Mouse (Mus musculus) right cerebral cortex, postnatal 4 days (tissue): Measurements from ENCODE around the gene Ankmy2.
"Not testable (repeated sequence)": the region's sequence is repeated elsewhere in the genome, so short reads cannot be mapped to it uniquely, and the experiment has no call there.

ENCODE experiments used
- DNase-seq: peaks from one replicate; pipeline ENCODE4 v3.0.0-alpha.2; 2022

Gene Ankmy2

DNA sequence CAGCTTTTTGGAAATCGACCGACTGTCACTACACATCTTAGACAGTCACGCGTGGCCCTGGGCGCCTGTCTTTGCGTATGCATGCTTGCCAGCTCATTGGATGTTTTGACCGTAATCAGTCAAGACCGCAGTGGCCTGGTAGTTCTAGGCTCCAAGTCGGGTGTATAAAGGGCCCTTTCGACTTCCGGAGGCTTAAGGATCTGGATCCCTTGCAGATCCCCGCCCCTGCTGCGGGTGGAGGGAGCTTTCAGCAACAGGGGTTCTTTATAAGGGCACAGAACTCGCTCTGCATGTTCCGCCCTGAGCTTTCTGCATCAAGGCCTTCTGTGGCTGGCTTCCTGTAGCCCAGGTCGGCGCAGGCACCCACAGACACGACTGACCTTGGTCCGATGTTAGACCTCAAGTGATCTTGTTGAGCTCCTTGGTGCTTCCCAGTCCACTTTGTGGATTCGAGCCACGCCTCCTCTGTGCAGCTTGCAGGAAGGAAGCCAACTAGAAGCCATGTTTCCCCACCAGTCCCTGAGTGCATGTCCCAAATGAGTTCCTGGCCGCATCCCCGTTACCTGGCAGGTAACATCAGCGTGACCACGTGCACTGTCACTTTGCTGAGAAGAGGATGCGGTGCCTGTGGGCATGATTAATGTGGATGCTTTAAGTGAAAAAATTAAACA lies 859 bp downstream of the Ankmy2 start, which contains the start of gene Bzw2:
Bzw2 (minus strand) TSS at position 443 of the 671 bp plus-strand sequence.
- DNase-seq, result peak; percentile 55

- no peak for DNase-seq
Measured at GRCm38 (mm10) chr12:36164126-36164791, 7.3 kb downstream of the Ankmy2 start.

GRCm38 (mm10) chr12:36165299-36165698 lies 8.4 kb downstream of the Ankmy2 start:
- no peak for DNase-seq

GRCm38 (mm10) chr12:36177227-36177626 lies 20.3 kb downstream of the Ankmy2 start:
- DNase-seq, result no peak

GRCm38 (mm10) chr12:36182570-36182969 lies 25.7 kb downstream of the Ankmy2 start:
- no peak for DNase-seq

DNA sequence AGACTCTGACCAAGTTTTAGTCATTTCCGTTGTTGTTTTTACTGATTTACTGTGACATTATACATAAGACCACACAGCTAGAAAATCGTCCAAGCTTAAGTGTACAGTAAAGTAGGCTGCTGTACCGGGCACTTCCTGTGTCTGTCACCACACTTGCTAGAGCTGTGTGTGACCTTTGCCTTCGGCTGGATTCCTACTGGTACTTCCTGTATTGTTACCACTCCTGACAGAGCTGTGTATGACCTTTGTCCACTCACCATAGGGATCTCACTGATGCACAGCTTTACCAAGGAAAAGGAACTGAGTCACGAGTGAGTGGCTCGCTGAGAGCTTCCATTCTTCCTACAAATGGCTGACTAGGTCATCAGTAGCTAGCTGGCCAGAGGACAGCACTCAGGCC lies 30.2 kb downstream of the Ankmy2 start:
- no peak for DNase-seq

- no peak for DNase-seq
Measured at GRCm38 (mm10) chr12:36189610-36190009, 32.7 kb downstream of the Ankmy2 start.

DNA sequence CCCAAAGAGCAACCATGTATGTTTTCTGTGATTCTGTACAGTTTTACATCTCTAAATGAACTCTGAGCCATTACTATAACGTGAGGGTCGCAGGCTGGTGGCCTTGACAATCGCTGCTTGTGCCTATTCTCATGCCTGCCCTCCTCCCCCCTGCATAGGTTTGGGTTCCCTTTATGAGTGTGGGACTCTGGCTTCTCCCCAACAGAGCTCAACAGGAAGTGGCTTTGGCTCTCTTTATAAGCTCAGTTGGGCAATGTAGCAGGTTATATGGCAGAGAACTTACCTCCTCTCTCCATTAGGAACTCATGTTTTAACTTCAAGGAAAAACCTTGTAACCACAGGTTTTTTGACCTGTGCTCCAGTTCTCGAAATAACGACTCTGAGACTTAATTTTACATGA lies 33.4 kb downstream of the Ankmy2 start:
- DNase-seq, result no peak

DNA sequence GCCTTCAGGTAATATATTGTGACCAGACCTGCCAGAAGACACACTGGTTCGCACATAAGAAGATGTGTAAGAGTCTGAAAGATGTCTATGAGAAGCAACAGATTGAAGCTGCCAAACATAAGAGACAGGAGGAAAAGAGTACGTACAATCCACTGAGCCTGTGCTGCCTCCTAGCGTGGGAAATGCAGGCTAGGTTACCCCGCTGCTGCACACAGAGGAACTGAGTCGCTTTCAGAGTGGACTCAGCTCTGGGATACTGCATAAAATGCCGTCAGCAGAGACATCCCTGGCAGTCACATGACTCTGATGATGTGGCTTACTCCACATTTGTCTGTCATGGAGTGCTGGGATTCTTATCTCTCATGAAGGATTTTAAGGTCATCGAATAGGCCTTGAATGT lies 38.1 kb downstream of the Ankmy2 start:
- no peak for DNase-seq

DNA sequence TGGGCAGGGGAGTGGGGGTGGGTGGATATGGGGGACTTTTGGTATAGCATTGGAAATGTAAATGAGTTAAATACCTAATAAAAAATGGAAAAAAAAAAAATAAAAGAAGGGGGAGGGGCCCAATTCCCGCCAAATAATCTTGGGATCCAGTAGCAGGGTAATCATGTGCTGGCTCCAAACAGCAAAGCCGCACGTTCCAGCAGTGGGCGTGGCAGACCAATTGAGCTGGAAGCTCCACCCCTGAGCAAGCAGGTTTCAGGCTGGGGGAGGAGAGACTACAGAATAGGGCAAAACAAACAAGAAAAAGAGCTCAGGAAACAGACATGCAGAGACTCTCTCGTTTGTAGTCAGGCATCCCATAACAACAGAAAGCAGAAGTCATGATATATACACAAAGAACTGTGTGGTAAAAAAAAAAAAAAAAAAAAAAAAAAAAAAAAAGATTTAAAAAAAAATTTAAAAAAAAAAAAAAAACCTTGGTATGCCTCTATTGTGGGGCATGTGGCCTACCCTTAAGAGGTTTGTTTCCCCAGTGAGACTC lies 48.7 kb downstream of the Ankmy2 start:
- not testable (repeated sequence) for DNase-seq

DNA sequence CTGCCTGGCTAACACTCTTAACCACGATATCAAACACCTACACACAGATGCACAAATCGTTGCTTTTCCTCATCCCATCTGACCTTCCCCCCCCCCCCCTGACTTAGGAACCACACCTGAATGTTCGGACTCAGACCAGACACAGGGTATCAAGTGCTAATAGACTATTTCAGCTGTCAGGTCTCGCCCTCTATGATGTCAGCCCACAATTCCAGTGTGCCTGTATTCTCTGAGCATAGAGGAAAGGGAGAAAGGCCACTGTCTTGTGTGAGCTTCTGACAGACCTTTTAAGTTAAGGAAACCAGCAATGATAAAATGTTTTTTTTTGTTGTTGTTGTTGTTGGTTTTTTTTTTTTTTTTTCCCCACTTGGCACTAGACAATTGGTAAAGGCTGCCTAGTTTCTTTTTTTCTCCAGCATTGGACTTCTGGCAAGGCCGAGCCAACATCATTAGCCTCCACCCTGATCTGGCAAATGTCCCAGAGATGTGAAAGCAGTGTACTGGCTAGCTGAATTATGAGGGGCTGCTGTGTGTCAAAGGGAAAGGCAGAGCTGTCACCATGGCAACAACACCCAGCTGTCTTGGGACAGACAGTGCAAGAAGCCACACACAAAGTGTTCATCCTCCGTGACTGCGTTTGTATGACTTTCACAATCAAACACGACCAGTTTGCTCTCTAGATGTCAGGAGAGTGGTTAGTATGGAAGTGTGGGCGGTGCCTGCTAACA lies 50.3 kb downstream of the Ankmy2 start:
- peak; percentile 17 for DNase-seq

DNA sequence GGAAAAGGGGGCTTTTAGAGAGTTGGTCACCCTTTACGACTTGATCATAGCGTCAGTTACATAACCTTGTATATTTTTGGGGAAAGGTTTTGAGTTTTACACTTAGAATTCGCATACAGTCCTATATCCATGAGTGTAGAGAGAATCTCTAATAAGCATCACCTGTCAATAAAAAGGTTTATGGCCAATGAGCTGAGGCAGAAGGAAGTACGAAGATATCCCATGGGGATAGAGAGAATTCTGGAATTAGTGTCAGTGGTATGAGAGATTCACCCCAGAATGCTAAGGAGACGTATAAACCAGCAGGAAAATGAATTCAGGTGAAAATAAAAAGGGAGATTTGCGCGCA lies 50.9 kb downstream of the Ankmy2 start:
- no peak for DNase-seq

GRCm38 (mm10) chr12:36208456-36208855 lies 51.5 kb downstream of the Ankmy2 start:
- peak; percentile 10 for DNase-seq

- no peak for DNase-seq
Measured at GRCm38 (mm10) chr12:36210096-36210495, 53.2 kb downstream of the Ankmy2 start.

- DNase-seq, result no peak
Measured at GRCm38 (mm10) chr12:36214389-36215148, 57.7 kb downstream of the Ankmy2 start.

GRCm38 (mm10) chr12:36215149-36215480 lies 58.2 kb downstream of the Ankmy2 start:
- peak; percentile 52 for DNase-seq

DNA sequence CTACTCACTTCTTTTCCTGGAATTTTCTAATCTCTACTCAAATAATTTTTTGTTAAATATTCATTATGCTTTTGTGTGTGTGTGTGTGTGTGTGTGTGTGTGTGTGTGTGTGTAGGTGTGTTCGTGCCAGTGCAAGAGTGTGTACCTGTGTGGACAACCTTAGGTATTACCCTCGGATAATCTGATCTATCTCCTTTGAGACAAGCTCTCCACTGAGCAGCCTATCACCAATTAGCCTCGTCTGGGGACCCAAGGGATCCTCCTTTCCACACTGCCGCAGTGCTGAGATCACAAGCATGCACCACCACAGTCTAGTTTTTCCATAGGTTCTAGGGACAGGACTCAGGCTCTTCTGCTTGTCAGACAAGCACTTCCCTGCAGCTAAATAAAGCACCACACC lies 59.3 kb downstream of the Ankmy2 start:
- no peak for DNase-seq

DNA sequence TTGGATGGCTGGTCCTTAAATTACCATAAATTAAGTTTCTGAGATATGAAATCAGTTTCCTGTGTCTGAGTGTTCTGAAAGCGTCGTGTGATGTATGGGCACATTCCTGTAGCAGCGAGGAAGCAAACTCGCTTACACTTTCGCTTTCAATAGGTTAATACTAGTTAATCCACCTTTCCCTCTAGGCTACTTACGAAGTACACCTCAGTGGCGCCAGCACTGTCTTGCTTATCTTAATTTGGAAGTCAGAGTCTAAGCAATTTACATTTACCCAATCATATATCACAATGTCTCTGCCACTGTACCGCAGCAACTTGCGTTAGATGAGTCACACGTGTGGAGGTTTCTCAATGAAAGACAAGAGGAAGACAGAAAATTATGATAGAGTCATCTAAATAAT lies 60.0 kb downstream of the Ankmy2 start:
- no peak for DNase-seq

GRCm38 (mm10) chr12:36224392-36224791 lies 67.5 kb downstream of the Ankmy2 start:
- DNase-seq, result no peak

DNA sequence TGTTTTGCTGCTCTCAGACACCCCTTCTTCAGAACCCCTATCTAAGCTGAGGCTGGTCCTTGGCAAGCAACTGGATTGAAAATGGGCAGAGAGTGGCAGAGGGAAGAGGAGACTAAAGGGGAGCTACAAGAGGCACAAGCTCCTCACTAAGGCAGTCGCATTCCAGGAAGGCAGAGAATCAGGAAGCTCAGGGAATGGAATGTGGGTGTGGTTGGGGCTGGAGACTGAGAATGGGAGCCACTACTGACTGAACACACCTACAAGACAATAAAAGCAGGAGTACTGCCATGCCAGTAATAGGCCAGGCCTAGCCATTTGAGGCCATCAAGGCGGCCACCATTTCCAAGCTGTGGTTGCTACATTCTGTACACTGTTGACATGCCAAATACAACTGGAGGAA lies 74.5 kb downstream of the Ankmy2 start:
- no peak for DNase-seq

DNA sequence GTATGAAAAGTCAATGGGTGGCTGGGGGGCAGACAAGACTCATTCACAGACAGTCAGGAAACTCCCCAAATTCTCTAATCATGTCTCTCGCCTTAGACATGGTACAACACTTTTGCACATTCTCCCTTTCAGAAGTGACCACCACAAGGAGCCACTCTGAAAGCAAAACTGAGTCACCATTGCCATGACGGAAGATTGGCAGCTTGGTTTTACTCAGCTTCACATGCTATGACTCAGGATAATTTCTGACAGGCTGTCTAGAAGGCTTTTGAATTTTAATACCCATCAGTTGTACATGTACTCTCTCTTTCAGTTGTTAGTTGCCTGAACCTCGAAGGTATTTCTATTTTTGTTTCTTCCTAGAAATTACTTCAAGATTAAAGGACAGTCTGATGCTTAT lies 84.3 kb downstream of the Ankmy2 start:
- no peak for DNase-seq
